Mouse (Mus musculus): Measurements from ENCODE around the gene Ngrn. TPM values are rescaled to one million over a fixed set of nuclear protein-coding genes. Genes with fewer than 3 reads are reported as not detected.

Gene Ngrn
- total and polyA plus RNA-seq, 3 experiments = 28.3 to 43.2 (median 32.1) TPM

DNA sequence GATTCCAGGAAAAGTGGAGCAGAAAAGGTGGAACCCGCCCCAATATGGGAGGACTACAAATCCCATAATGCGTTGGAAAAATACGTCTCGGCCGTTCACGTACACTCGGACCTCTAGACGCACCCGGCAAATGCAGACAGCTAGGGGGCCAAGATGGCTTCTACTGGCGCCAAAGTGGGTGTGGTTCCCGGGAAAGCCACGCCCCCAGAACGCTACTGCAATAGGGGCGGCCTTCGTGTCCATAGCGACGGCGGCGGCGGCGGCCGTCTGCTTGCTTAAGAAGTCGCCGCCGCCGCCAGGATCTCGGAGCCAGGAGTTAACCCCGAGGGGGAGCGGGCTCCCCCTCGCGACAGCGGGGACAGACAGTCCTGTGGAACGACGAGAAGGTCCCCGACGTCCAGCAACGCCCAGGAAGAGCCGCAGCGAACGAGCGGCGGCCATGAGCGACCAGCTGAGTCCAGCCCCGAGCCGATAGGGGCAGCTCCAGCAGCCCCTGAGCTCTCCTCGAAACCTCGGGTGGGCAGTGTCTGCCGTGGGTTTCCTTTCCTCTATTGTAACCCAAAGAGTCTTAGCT is 14.8 kb upstream of the Ngrn start, which contains the start of gene Ttll13 (continued):
- TF ChIP-seq MXI1 (IDR thresholded peaks at IDR 0.05; ENCODE audit: low read depth, low read length) (peak; percentile 65), CHD1 (IDR thresholded peaks at IDR 0.05; ENCODE audit: low read depth, low read length) (no peak), HCFC1 (IDR thresholded peaks at IDR 0.05; ENCODE audit: low read depth, low read length) (peak; percentile 96), CTCF (conservative IDR thresholded peaks at IDR 0.05 in 1 of 2, IDR thresholded peaks at IDR 0.05 in 1 of 2; ENCODE audit: low read depth in 2 of 2, low read length in 2 of 2) (peak in 1 of 2 experiments; percentile 56; a peak in 2 of 4 replicates), ZKSCAN1 (IDR thresholded peaks at IDR 0.05; ENCODE audit: borderline replicate concordance, low read depth, low read length) (no peak), PAX5 (IDR thresholded peaks at IDR 0.05; ENCODE audit: low read length) (no peak), TBP (conservative IDR thresholded peaks at IDR 0.05; ENCODE audit: low read depth, low read length) (no peak), ELF1 (IDR thresholded peaks at IDR 0.05; ENCODE audit: low read depth, low read length) (peak; percentile 64; the same call in 1 of the 2 replicates), MEF2A (IDR thresholded peaks at IDR 0.05; ENCODE audit: borderline replicate concordance, low read depth, low read length) (no peak), POLR2AphosphoS2 (IDR thresholded peaks at IDR 0.05; ENCODE audit: low read depth, low read length) (no peak), E2F4 (IDR thresholded peaks at IDR 0.05; ENCODE audit: insufficient replicate concordance, low read depth, low read length) (peak; percentile 78; the same call in 1 of the 2 replicates), MAZ (IDR thresholded peaks at IDR 0.05; ENCODE audit: low read depth, low read length) (0 out of 2 replicates have a peak, but pooled peaks have one; percentile 36), CHD2 (IDR thresholded peaks at IDR 0.05; ENCODE audit: low read length) (peak; percentile 31; the same call in 1 of the 2 replicates), POLR2A (IDR thresholded peaks at IDR 0.05; ENCODE audit: low read depth, low read length) (peak; percentile 47), NELFE (IDR thresholded peaks at IDR 0.05; ENCODE audit: low read depth, low read length) (no peak), SMC3 (IDR thresholded peaks at IDR 0.05; ENCODE audit: low read depth, low read length) (peak; percentile 47), MYC (IDR thresholded peaks at IDR 0.05; ENCODE audit: low read depth, low read length) (0 out of 2 replicates have a peak, but pooled peaks have one; percentile 42), SIN3A (IDR thresholded peaks at IDR 0.05; ENCODE audit: low read length) (no peak), NRF1 (IDR thresholded peaks at IDR 0.05; ENCODE audit: low read depth, low read length) (peak; percentile 41; the same call in 1 of the 2 replicates), JUN (IDR thresholded peaks at IDR 0.05; ENCODE audit: insufficient read depth, low read depth, low read length) (no peak), ZMIZ1 (IDR thresholded peaks at IDR 0.05; ENCODE audit: low read depth, low read length) (no peak), RCOR1 (conservative IDR thresholded peaks at IDR 0.05; ENCODE audit: low read depth, low read length) (0 out of 2 replicates have a peak, but pooled peaks have one; percentile 39), MAFK (IDR thresholded peaks at IDR 0.05; ENCODE audit: insufficient replicate concordance, low read length) (no peak)

DNA sequence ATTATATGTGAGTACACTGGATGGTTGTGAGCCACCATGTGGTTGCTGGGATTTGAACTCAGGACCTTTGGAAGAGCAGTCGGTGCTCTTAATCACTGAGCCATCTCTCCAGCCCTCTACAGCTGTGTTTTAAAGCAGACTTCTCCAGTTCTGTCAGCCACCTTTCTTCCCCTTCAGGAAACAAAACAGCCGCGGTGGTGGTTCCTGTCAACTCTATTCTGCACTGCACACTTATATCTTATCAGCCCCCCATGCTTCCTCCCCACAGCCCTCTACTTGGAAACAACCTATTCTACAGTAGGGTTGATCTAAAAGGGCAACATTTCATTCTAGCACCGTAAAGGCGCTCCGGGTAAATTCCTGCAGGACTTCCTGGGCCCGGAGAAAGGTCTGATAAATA is 14.2 kb upstream of the Ngrn start:
- dilution Hi-C loops (cut with MboI; ENCODE audit: extremely low pct_ligation_motif_present, extremely low pct_unique_long_range_greater_than_20kb, low sequenced_read_pairs) (no loop called here), in situ Hi-C loops (cut with MboI; ENCODE audit: low pct_ligation_motif_present, low pct_unique_long_range_greater_than_20kb, low sequenced_read_pairs) (no loop called here)
- no peak for DNase-seq (ENCODE audit: extremely low read depth)
- Histone ChIP-seq H3K9ac (ENCODE audit: insufficient read depth, low read depth) (no peak overlapping the region), H3K4me3 (replicated peaks in 1 of 3; ENCODE audit: low read depth in 2 of 3, low read length in 2 of 3, poor library complexity in 1 of 3) (no peak overlapping the region), H3K36me3 (replicated peaks in 1 of 2; ENCODE audit: control insufficient read depth in 1 of 2, insufficient read depth in 1 of 2, low read length in 1 of 2) (no peaks in the 10 kb centered on the region), H3K4me2 (ENCODE audit: insufficient read depth, low read depth, poor library complexity, severe bottlenecking) (no peak overlapping the region), H3K79me2 (replicated peaks; ENCODE audit: control insufficient read depth, extremely low read depth, insufficient read depth, poor library complexity, severe bottlenecking) (no peaks in the 10 kb centered on the region), H3K27ac (ENCODE audit: insufficient read depth, low read depth) (no peak overlapping the region), H3K27me3 (replicated peaks) (peaks cover 9% of the 10 kb centered on the region), H3K9me3 (replicated peaks; ENCODE audit: low read length) (peaks cover 4% of the 10 kb centered on the region), H3K4me1 (ENCODE audit: control insufficient read depth in 1 of 2, insufficient read depth in 2 of 2) (peaks cover 0 to 6% of the 10 kb centered on the region in 2 experiments; a peak in 1 of 4 replicates)
- TF ChIP-seq NELFE (IDR thresholded peaks at IDR 0.05; ENCODE audit: low read depth, low read length) (0 out of 2 replicates have a peak, but pooled peaks have one; percentile 2), NRF1 (IDR thresholded peaks at IDR 0.05; ENCODE audit: low read depth, low read length) (no peak)
